Mouse (Mus musculus) heart, adult 2 months (tissue): ENCODE results near the gene A930018P22Rik. TPM values are rescaled to one million over a fixed set of nuclear protein-coding genes. Genes with fewer than 3 reads are reported as not detected.

Experiments used
- DNase-seq, 2 experiments: peaks; one replicate each; pipeline ENCODE4 v3.0.0; 2021
- H3K27ac ChIP-seq: fragments of 200-600 bp; 2 replicates; pipeline ENCODE4 v1.8.1; 2022
- H3K27me3 ChIP-seq: fragments of 200-500 bp; 2 replicates; pipeline ENCODE4 v1.6.1; 2012; ENCODE audit warnings: mild to moderate bottlenecking, low read length, inconsistent platforms, mixed read lengths; ENCODE audit not compliant: control insufficient read depth, insufficient read depth
- H3K36me3 ChIP-seq: fragments of 200-500 bp; 2 replicates; pipeline ENCODE4 v1.6.1; 2012; ENCODE audit warnings: low read length, inconsistent platforms; ENCODE audit not compliant: control insufficient read depth, insufficient read depth
- H3K4me1 ChIP-seq: fragments of 200-500 bp; 2 replicates; pipeline ENCODE4 v1.6.1; 2011; ENCODE audit warnings: low read length; ENCODE audit not compliant: control insufficient read depth, insufficient read depth
- H3K4me3 ChIP-seq: fragments of 200-600 bp; 2 replicates; pipeline ENCODE4 v1.8.1; 2022
- H3K79me2 ChIP-seq: fragments of 200-500 bp; replicated peaks from 2 replicates; pipeline ENCODE4 v1.6.1; 2012; ENCODE audit warnings: mild to moderate bottlenecking, inconsistent platforms, low read length, moderate library complexity, mixed read lengths; ENCODE audit not compliant: control insufficient read depth, insufficient read depth
- H3K9ac ChIP-seq: fragments of 200-500 bp; 2 replicates; pipeline ENCODE4 v1.6.1; 2012; ENCODE audit warnings: low read depth, mild to moderate bottlenecking, control low read depth, inconsistent platforms, low read length, mixed read lengths
- CTCF ChIP-seq: fragments of 200-600 bp; IDR thresholded peaks from 2 replicates; pipeline ENCODE4 v1.8.1; 2022; ENCODE audit warnings: antibody characterized with exemption, mild to moderate bottlenecking, moderate library complexity
- EP300 ChIP-seq: fragments of 200-500 bp; IDR thresholded peaks from 2 replicates; pipeline ENCODE4 v1.6.1; 2011; ENCODE audit warnings: low read depth, low read length, control low read depth; ENCODE audit not compliant: insufficient read depth
- POLR2A ChIP-seq: fragments of 200-500 bp; IDR thresholded peaks from 2 replicates; pipeline ENCODE4 v1.6.1; 2011; ENCODE audit warnings: mild to moderate bottlenecking, low read depth, low read length, control low read depth; ENCODE audit not compliant: insufficient read depth
- WGBS: fragments of 180-500 bp; shearing (Covaris S2); methylation state at CpG from one replicate; pipeline ENCODE4 v1.1.7; 2018; 5-methylcytosine and 5-hydroxymethylcytosine counted together
- intact Hi-C: fragments of 180-260 bp; cut with DNase I; formaldehyde crosslinking; loops from one replicate; pipeline ENCODE4 v1.15.1; 2025
- polyA plus RNA-seq: library from polyadenylated mRNA; depleted of rRNA; stranded (reverse); fragments of >200 nt; gene quantifications from 2 replicates; pipeline ENCODE4 v1.2.3, GENCODE M21; 2012; rRNA removed
- total RNA-seq, 2 experiments: library from RNA; stranded (reverse); gene quantifications; 2 replicates each; pipeline ENCODE4 v1.2.3; 2021

Gene A930018P22Rik
- total and polyA plus RNA-seq, 3 experiments: 0.48 to 0.63 TPM; not detected in 1

DNA sequence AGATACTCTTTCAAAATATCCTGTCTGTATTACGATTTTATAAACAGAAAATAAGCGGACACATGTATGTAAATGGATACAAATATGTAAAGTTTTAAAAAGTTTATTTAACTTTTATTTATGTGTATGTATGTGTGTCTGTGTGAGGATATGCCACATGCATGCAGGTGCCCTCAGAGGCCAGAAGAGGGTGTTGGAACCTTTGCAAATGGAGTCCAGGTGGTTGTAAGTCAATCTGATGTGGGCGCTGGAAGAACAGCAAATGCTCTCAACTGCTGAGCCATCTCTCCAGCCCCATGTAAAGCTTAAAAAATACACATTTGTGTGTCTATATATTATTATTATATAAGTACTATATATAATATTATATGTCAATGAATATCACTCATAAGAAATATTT lies 50.9 kb downstream of the A930018P22Rik start:
- no peak overlapping the region for H3K9ac ChIP-seq
- no peaks in the 10 kb centered on the region for H3K36me3 ChIP-seq
- intact Hi-C loops: no loop called here
- no peak for TF ChIP-seq CTCF
- no peak for TF ChIP-seq POLR2A
- no peak for TF ChIP-seq EP300
- no peak overlapping the region for H3K4me3 ChIP-seq
- no peaks in the 10 kb centered on the region for H3K27me3 ChIP-seq
- H3K4me1 ChIP-seq: peaks cover 9% of the 10 kb centered on the region
- no peak overlapping the region for H3K27ac ChIP-seq
- WGBS: 93% methylated on average over 3 of the region's 3 CpGs
- no peak for DNase-seq
- H3K79me2 ChIP-seq: no peaks in the 10 kb centered on the region

Other genes starting within 250 kb of the A930018P22Rik start
- gene Lmo2, start 164.8 kb upstream of the A930018P22Rik start, total RNA-seq: 10 to 100 TPM; 19.8 to 25.3 TPM
- 17.7 and 19.5 TPM in 2 replicates for gene Lmo2, start 164.8 kb upstream of the A930018P22Rik start, polyA plus RNA-seq
- 10 to 100 TPM; 46.8 to 57.1 TPM for gene Fbxo3, start 95.0 kb upstream of the A930018P22Rik start, total RNA-seq
- 23.2 and 51.4 TPM in 2 replicates for gene Fbxo3, start 95.0 kb upstream of the A930018P22Rik start, polyA plus RNA-seq
- not detected for gene 4931422A03Rik, start 94.4 kb upstream of the A930018P22Rik start, total RNA-seq
- gene 4931422A03Rik, start 94.4 kb upstream of the A930018P22Rik start, polyA plus RNA-seq: not detected in 2 replicates
- under 1 TPM; 0.14 to 0.31 TPM for gene Gm10912, start 56.9 kb upstream of the A930018P22Rik start, total RNA-seq
- gene Gm10912, start 56.9 kb upstream of the A930018P22Rik start, polyA plus RNA-seq: 0.15 and 0.20 TPM in 2 replicates
- gene Gm10799, start 54.2 kb upstream of the A930018P22Rik start, total RNA-seq: not detected
- gene Gm10799, start 54.2 kb upstream of the A930018P22Rik start, polyA plus RNA-seq: not detected in 2 replicates
- 1 to 10 TPM; 3.1 to 3.3 TPM for gene Cd59b, start 52.9 kb upstream of the A930018P22Rik start, total RNA-seq
- 6.9 and 19.4 TPM in 2 replicates for gene Cd59b, start 52.9 kb upstream of the A930018P22Rik start, polyA plus RNA-seq
- 10 to 100 TPM; 48.9 to 53.9 TPM for gene Cd59a, start 27.0 kb upstream of the A930018P22Rik start, total RNA-seq
- 40.1 and 97.1 TPM in 2 replicates for gene Cd59a, start 27.0 kb upstream of the A930018P22Rik start, polyA plus RNA-seq